ENCODE assay signal across 8 mouse cellular contexts in the genomic region with DNA sequence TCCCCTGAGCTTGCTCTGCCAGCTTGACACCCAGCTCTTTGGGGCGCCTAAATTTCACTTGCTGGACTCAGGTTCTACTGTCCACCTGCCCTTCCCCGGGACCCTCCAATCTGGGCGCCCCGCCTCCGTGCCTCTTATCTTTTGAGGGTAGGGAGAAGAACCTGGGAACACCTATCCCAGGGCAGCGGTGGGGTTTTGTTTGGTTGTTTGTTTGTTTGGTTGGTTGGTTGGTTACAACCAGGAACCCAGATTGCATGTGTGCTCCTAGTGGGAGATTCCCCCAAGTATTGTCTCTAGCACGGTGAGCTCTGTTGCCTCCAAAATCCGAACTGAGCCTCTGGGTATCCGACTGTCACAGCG. TPM values are rescaled to one million over a fixed set of nuclear protein-coding genes. Genes with fewer than 3 reads are reported as not detected.
DNase-seq lines count a peak whose midpoint lies in the region; ATAC-seq and TF ChIP-seq lines count a peak whose summit lies in the region.

No protein-coding gene starts in this region.

- H3K9ac ChIP-seq in lung, embryonic 14.5 days, result no peak overlapping the region
- H3K9ac ChIP-seq in forebrain, embryonic 14.5 days (ENCODE audit: low read length), result peak overlapping the region; percentile 52
- no peak overlapping the region for H3K9ac ChIP-seq in liver, embryonic 11.5 days (ENCODE audit: low read depth, low read length)
- H3K9ac ChIP-seq in stomach, embryonic 14.5 days (replicated peaks; ENCODE audit: low read depth, low read length), result no peak overlapping the region

- no peak for DNase-seq in lung, embryonic 14.5 days
- DNase-seq in lung, adult 18-20 months, result no peak
- DNase-seq in forebrain, embryonic 14.5 days (ENCODE audit: low spot score), result no peak
- DNase-seq in liver, embryonic 11.5 days (ENCODE audit: low spot score), result peak; percentile 34
- no peak for DNase-seq in left cerebral cortex, postnatal 4 days
- DNase-seq in gastrocnemius, postnatal 14 days, result no peak
- DNase-seq in right cerebral cortex, postnatal 10 days (ENCODE audit: low spot score in 2 of 2), result no peak

- WGBS in lung, embryonic 14.5 days, result 1% methylated on average over 10 of the region's 10 CpGs
- 1% methylated on average over 10 of the region's 10 CpGs for WGBS in forebrain, embryonic 14.5 days
- WGBS in liver, embryonic 11.5 days, result 2% methylated on average over 10 of the region's 10 CpGs
- 2% methylated on average over 10 of the region's 10 CpGs for whole genome bisulfite sequencing in stomach, embryonic 14.5 days

- ATAC-seq in lung, embryonic 14.5 days (ENCODE audit: insufficient read depth), result no peak
- no peak for ATAC-seq in forebrain, embryonic 14.5 days
- ATAC-seq in liver, embryonic 11.5 days (replicated peaks; ENCODE audit: low FRiP score), result no peak
- no peak for ATAC-seq in stomach, embryonic 14.5 days (ENCODE audit: insufficient number of reproducible peaks, insufficient read depth, low FRiP score, low read depth)

- H3K4me2 ChIP-seq in lung, embryonic 14.5 days, result peak overlapping the region; percentile 81
- H3K4me2 ChIP-seq in forebrain, embryonic 14.5 days (ENCODE audit: low read length), result peak overlapping the region; percentile 83
- H3K4me2 ChIP-seq in liver, embryonic 11.5 days, result peak overlapping the region; percentile 65
- peak overlapping the region; percentile 80 for H3K4me2 ChIP-seq in stomach, embryonic 14.5 days (replicated peaks; ENCODE audit: low read depth, low read length)

- H3K4me3 ChIP-seq in lung, embryonic 14.5 days (ENCODE audit: low read depth, low read length), result peak overlapping the region; percentile 40
- peak overlapping the region; percentile 39 for H3K4me3 ChIP-seq in forebrain, embryonic 14.5 days (ENCODE audit: low read depth, low read length)
- peak overlapping the region; percentile 38 for H3K4me3 ChIP-seq in liver, embryonic 11.5 days (ENCODE audit: low read depth, low read length)
- peak overlapping the region; percentile 36 for H3K4me3 ChIP-seq in stomach, embryonic 14.5 days (ENCODE audit: low read depth, low read length)

- no peak for TF ChIP-seq CTCF in lung, embryonic 14.5 days (IDR thresholded peaks at IDR 0.05; ENCODE audit: low read depth)

- intact Hi-C loops in left cerebral cortex, postnatal 4 days (cut with DNase I), result loop anchor here (10.0 kb wide), 1 partner anchor 298 kb away; no protein-coding TSS in a partner anchor
- intact Hi-C loops in gastrocnemius, postnatal 14 days (cut with DNase I; ENCODE audit: low total_unique reads), result no loop called here

- no peaks in the 10 kb centered on the region for H3K36me3 ChIP-seq in lung, embryonic 14.5 days (ENCODE audit: insufficient read depth)
- no peaks in the 10 kb centered on the region for H3K36me3 ChIP-seq in forebrain, embryonic 14.5 days (ENCODE audit: control insufficient read depth, insufficient read depth, low read length)
- H3K36me3 ChIP-seq in liver, embryonic 11.5 days (ENCODE audit: control insufficient read depth, insufficient read depth, low read length), result no peaks in the 10 kb centered on the region
- H3K36me3 ChIP-seq in stomach, embryonic 14.5 days (ENCODE audit: control insufficient read depth, insufficient read depth, low read length), result no peaks in the 10 kb centered on the region

- H3K27ac ChIP-seq in lung, embryonic 14.5 days (ENCODE audit: low read depth), result no peak overlapping the region
- no peak overlapping the region for H3K27ac ChIP-seq in forebrain, embryonic 14.5 days (ENCODE audit: low read depth, low read length)
- no peak overlapping the region for H3K27ac ChIP-seq in liver, embryonic 11.5 days (ENCODE audit: low read depth, low read length)
- H3K27ac ChIP-seq in stomach, embryonic 14.5 days (ENCODE audit: low read length), result no peak overlapping the region

- peaks cover 53% of the 10 kb centered on the region for H3K27me3 ChIP-seq in lung, embryonic 14.5 days (ENCODE audit: insufficient read depth, low read length)
- H3K27me3 ChIP-seq in forebrain, embryonic 14.5 days (replicated peaks; ENCODE audit: control insufficient read depth, insufficient read depth, low read length), result peaks cover 47% of the 10 kb centered on the region
- H3K27me3 ChIP-seq in liver, embryonic 11.5 days (replicated peaks; ENCODE audit: control insufficient read depth, insufficient read depth, low read length), result peaks cover 45% of the 10 kb centered on the region
- peaks cover 40% of the 10 kb centered on the region for H3K27me3 ChIP-seq in stomach, embryonic 14.5 days (ENCODE audit: control insufficient read depth, insufficient read depth, low read length)

- no peaks in the 10 kb centered on the region for H3K9me3 ChIP-seq in lung, embryonic 14.5 days (ENCODE audit: low read depth, low read length)
- no peaks in the 10 kb centered on the region for H3K9me3 ChIP-seq in forebrain, embryonic 14.5 days (replicated peaks; ENCODE audit: control insufficient read depth, low read length)
- H3K9me3 ChIP-seq in liver, embryonic 11.5 days (ENCODE audit: control insufficient read depth, low read length), result no peaks in the 10 kb centered on the region
- H3K9me3 ChIP-seq in stomach, embryonic 14.5 days (ENCODE audit: control insufficient read depth, low read depth, low read length), result no peaks in the 10 kb centered on the region

- H3K4me1 ChIP-seq in lung, embryonic 14.5 days (ENCODE audit: insufficient read depth), result peaks cover 4% of the 10 kb centered on the region; the same call in 1 of the 2 replicates
- peaks cover 5% of the 10 kb centered on the region; the same call in 1 of the 2 replicates for H3K4me1 ChIP-seq in forebrain, embryonic 14.5 days (ENCODE audit: control insufficient read depth, insufficient read depth, low read length)
- H3K4me1 ChIP-seq in liver, embryonic 11.5 days (replicated peaks; ENCODE audit: control insufficient read depth, insufficient read depth, low read length), result no peaks in the 10 kb centered on the region
- no peaks in the 10 kb centered on the region for H3K4me1 ChIP-seq in stomach, embryonic 14.5 days (ENCODE audit: control insufficient read depth, insufficient read depth, low read length)

RNA-seq across cellular contexts. Expression of a gene that starts 0.3 kb away (rescaled TPM):
- polyA plus RNA-seq in lung, embryonic 14.5 days (2014; fragmentation: Nextera tagmentation; extraction: Ambion mirVana), result not detected in 2 replicates
- 107 and 115 TPM in 2 replicates for polyA plus RNA-seq in forebrain, embryonic 14.5 days (2014; fragmentation: Nextera tagmentation; extraction: Ambion mirVana)
- polyA plus RNA-seq in liver, embryonic 11.5 days (2014; fragmentation: Nextera tagmentation; extraction: Ambion mirVana), result 0.35 TPM in 1 of 2 replicates, not detected in the other
- polyA plus RNA-seq in stomach, embryonic 14.5 days (2014; fragmentation: Nextera tagmentation; extraction: Ambion mirVana), result 4.7 and 5.0 TPM in 2 replicates
- 100 to 1,000 TPM; 161 to 165 TPM for total RNA-seq in left cerebral cortex, postnatal 4 days (2021)
- not detected for total RNA-seq in gastrocnemius, postnatal 14 days (2021)

Comparison
In these comparisons a context has a peak if more than half of its experiments do, and no peak if none do; other contexts are left out.
1. RNA of a gene that starts 0.3 kb away (polyA plus RNA-seq): 107 to 115 TPM in forebrain, embryonic 14.5 days; 4.7 to 5.0 TPM in stomach, embryonic 14.5 days, not detected in lung, embryonic 14.5 days and 0.35 TPM in liver, embryonic 11.5 days; every median in the first group is over 10 times any median in the second.
2. Peak in every context shown above with its lines, with median percentiles within 50 percentile points of each other: H3K4me2 ChIP-seq and H3K4me3 ChIP-seq.